Mouse (Mus musculus) erythroblast, adult 5-6 weeks (primary cell): ENCODE data around the gene Mum1. TPM values are rescaled to one million over a fixed set of nuclear protein-coding genes. Genes with fewer than 3 reads are reported as not detected.

ENCODE experiments used
- ATAC-seq: replicated peaks from 2 replicates; pipeline ENCODE4 v1.8.0; 2016; ENCODE audit warnings: moderate number of reproducible peaks, mild to moderate bottlenecking, moderate TSS enrichment, inconsistent platforms; ENCODE audit not compliant: poor library complexity, low FRiP score, severe bottlenecking
- total RNA-seq, 2 experiments: library from RNA; stranded (forward) in 1 of 2; stranded (reverse) in 1 of 2; fragments of 150-400 nt in 1 of 2; fragments of 200-764, 138-1000 nt in 1 of 2; gene quantifications; 2 replicates each; pipeline versions ENCODE4 v1.2.3 to v1.2.4; 2015 to 2017; ENCODE audit warnings: low replicate concordance in 2 of 2

The Mum1 gene
- total RNA-seq (2015; ENCODE audit: low replicate concordance) (1.3 and 4.4 TPM in 2 replicates), total RNA-seq (2017; ENCODE audit: low replicate concordance) (14.7 and 24.0 TPM in 2 replicates)

DNA sequence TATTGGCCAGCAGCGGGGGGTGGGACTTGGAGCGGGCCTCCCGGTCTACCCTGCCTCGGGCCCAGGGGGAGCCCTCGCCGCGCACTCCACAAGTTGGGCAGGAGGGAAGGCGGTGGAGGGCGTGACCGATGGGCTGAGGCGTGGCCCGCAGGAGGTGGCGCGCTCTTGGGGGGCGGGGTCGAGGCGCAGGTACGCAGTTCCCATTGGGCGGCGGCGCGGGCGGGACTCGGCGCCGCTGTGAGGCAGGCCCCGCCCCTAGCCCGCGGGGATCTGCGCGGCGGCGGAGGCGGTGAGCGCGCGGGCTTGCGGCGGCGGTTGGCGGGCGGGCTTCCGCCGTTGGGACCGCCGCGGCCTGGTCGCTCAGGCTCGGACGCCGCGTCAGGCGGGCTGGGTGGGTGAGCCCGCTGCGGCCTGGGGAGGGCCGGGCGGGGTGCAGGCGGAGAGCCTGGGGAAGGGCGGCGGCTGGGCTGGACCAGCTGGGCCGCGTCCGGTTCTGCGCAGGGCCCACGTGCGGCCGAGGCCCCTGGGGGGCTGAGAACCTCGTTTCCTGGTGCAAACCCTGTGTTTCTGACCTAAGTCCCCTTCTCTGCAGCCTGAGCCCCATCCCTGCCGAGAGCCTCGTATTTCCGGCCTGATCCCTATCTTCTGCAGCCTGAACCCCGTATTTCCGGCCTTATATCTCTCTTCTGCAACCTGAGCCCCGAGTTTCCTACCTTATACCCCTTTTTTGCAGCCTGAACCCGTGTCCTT lies at the start of gene Mum1:
Mum1 (plus strand) TSS at position 19 of the 750 bp plus-strand sequence.
- peak; percentile 93 for ATAC-seq

DNA sequence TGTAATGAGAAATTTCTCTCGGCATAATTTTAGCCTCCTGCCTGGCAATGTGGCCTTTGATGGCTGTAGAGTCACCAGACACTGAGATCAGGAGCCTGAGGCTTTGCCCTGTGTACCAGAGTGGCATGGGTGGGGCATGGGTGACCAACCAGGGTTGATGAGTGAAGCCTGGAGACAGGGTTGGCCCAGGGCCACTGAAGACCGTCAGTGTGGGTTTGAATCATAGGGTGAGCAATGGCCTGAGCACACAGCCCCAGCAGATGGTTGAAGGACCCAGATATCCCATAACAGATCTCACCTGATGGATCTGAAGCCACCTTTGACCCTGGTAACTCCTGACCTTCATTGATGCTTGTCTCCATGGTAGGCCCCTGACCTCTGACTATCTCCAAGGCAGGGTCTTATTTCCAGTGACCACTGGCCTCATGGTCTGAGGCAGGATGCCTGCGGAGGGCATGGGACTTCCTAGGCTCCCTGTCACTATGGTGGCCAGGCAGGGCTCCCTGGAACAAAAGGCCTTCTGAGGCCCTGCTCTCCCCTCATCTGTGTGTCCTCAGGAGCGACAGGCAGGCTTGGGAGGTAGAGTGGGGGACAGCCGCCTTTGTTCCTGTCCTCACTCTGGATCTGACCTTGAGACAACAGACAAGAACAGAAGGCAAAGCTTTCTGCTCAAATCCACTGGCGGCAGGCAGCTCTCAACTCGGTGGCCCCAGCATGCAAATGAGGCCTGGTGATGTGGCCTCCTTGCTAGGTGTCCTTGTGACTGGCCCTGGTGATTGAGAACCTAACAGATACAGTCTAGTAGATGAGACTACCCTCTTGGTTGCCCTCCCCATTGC lies 48.6 kb upstream of the Mum1 start:
- ATAC-seq, result no peak

DNA sequence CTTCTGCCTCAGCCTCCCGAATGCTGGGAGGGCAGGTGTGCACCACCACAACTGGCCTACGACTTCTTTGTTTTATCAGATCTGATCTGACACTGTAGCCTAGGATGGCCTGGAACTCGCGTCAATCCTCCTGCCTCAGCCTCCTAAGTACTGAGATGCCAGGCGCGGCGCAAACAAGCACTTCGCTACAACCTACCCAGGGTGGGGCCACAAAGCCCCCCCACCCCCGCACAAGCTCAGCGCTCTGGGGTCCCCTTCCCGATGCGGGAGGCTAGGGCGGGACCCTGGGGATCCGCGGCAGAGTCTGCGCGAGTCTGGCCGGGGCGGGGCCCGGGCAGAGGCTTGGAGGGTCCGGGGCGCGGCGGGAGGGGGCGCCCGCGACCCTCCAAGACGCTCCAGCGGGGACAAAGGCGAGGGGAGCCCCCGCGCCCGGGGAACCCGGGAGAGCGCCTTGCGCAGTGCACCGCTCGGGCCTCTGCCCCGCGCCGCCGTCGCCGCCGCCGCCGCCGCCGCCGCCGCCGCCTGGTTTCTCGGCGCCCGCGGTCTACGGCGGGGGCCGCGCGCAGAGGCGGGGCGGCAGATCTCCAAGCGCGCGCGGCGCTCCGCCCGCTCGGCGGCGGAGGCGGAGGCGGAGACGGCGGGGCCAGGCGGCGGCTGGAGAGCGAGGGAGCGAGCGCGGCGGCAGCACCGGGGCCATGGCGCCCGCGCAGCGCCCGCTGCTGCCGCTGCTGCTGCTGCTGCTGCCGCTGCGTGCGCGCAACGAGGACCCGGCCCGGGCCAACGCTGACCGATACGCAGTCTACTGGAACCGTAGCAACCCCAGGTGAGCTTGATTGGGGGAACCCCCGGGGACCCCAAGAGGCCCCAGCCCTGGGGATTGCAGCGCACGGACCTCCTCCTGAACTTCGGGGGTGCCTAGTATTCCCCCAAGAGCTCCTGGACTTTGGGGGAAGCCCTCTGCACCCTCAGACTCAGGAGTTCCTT lies 46.9 kb upstream of the Mum1 start, which contains the start of gene Efna2:
Efna2 (plus strand) TSS at position 415 of the 984 bp plus-strand sequence.
- ATAC-seq, result no peak

DNA sequence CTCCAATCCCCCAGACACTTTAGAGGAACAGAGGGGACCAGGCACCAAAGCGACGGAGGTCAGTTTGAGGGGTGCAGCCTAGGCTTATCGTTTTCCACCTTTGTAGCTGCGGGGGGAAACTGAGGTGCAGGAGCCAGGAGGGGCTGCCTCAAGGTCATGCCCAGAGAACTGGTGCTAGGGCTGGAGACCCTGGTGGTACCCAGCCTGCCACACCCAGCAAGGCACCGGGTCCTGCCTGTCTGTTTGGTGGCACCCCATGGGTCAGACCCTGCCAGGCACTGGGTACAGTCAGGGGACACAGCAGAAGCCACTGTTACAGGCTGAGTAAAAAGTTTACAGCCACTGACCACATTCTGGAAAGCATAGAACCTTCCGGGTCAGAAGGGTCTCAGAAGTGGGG lies 45.9 kb upstream of the Mum1 start:
- ATAC-seq, result no peak

DNA sequence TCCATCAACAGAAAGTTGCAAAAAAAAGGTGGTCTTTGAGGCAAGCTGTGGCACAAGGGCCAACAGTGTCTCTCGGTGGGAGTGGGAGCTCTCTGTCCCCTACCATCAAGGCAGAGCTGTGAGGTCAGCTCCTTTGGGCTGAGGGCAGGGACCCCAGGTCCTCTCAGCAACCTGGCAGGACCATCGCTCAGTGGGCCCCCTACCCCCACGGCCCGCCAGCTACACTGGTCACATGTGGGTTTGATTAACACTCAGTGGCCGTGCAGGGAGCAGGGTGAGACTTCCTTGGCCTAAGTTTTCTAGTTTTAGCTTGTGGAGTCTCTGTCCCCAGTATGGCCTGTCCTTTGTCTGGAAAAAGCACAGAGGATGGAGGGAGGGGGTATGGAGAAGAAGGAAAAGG lies 45.4 kb upstream of the Mum1 start:
- ATAC-seq, result no peak

DNA sequence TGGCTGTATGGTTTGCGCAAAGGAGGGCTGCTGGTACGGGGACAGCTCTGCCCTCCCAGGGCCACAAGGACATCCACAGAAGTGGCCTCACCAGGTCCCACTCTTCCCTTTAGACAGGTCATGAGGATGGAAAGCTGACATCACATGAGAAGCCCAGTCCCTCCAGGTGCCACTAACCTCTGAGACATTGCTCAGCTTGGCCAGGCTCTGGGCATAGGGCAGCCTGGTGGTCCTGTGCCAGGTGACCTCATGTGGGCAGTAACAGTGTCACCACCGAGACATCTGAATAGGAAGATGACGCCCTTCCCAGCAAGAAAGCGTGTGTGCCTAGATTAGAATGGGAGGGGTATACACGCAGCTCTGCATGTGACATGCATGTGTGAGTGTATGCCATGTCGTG lies 43.7 kb upstream of the Mum1 start:
- no peak for ATAC-seq

DNA sequence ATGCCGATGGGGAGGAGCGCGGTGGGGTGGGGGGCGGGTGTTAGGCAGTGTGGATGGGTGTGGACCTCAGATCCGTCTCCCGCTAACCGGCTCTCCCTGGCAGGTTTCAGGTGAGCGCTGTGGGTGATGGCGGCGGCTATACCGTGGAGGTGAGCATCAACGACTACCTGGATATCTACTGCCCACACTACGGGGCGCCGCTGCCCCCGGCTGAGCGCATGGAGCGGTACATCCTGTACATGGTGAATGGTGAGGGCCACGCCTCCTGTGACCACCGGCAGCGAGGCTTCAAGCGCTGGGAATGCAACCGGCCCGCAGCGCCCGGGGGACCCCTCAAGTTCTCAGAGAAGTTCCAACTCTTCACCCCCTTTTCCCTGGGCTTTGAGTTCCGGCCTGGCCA lies 39.6 kb upstream of the Mum1 start:
- no peak for ATAC-seq

DNA sequence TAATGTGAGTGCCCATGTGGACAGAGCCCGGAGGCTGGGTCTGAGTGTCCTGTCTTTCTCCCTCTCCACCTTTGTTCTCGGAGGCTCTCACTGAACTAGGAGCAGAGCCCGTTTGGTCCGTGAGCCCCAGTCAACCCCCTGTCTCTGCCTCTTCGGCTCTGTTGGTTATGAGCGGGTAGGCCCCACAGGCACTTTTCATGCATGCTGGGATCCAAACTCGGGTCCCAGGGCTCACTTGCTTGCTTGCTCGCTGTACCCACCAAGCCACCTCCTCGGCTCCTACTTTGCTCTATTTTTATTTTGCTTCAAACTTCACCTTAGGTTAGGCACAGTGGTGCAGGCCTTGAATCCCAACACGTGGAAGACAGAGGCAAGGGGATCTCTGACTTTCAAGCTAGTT lies 38.5 kb upstream of the Mum1 start:
- ATAC-seq, result no peak

DNA sequence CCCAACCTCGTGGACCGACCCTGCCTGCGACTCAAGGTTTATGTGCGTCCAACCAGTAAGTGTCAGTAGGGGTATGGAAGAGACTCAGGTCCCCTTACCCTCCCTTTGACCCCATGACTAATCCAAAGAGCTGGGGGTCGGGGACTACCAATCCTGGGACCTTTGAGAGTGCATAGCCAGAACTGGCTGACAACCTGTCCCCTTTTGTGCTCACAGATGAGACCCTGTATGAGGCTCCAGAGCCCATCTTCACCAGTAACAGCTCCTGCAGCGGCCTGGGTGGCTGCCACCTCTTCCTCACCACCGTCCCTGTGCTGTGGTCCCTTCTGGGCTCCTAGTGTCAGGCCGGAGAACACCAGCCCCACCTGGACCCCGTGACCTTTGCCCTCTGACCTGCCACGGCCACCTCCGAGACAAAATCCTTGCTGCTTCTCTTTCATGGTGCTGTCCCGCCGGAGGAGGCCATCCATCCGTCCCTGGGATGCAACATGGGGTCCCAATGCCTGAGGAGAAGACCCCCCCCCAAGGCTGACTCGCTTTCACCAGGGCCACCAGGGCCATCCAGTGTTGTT lies 37.7 kb upstream of the Mum1 start:
- ATAC-seq, result no peak

DNA sequence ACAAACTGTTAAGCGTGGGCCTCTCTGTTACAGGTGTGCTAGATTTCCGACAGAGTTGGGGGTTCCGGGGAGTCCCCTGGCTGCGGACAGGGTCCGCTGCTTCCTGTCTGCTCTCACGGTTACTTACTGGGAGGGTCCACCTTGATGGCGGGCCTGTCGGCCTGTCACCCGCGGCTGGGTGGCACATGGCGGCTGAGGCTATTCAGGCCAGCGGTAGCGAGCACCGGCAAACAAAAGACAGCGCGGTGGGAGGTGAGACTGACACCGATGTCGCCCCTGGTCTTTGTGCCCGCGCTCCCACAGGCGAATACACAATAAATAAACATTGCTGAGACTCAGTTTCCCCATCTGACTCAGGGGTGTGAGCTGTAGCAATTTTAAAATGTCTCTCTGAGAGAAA lies 36.2 kb upstream of the Mum1 start:
- ATAC-seq, result no peak

DNA sequence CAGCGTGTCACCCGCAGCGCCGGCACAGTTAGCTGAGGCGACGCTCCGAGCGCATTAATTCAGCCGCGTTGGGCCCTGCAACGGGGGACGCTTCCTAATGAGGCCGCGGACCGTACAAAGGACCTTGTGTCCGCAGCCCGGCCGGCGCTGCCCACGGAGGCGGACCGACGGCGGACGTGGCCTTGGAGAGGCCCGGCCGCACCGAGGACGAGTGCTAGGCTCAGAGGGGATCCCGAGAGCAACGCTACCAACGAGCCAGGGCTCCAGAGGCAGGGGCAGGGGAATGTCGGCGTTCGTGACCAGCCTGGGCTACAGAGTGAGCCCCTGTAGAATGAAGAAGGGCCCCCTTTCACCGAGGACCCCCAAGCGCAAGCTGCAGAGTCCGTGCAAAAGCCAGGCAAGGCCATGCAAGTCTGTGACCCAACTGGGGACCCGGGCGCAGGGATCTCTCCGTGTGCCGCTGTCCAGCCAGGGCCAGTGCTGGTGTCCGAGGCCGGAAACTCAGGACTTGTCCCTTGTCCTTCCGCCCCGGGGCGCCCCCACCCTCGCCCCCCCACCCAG lies 35.7 kb upstream of the Mum1 start:
- ATAC-seq, result no peak

DNA sequence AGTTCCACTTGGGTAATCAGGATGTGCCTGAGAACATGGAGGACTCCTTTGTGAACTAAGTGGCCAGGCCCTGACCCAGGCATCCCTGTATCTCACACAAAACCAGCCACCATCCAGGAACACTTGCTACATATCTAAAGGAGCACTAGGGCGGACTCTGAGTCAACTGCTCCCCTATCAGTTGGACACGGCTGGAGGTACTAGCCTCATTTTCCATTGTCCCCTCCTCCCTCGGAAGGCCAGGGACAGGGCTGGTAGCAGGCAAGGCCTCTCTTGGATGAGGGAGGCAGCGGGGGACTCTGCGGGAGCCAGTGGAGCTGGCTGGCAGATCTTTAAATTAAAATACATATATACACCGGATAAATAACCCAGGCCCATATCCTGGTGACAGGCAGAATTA lies 32.3 kb upstream of the Mum1 start:
- ATAC-seq, result no peak

DNA sequence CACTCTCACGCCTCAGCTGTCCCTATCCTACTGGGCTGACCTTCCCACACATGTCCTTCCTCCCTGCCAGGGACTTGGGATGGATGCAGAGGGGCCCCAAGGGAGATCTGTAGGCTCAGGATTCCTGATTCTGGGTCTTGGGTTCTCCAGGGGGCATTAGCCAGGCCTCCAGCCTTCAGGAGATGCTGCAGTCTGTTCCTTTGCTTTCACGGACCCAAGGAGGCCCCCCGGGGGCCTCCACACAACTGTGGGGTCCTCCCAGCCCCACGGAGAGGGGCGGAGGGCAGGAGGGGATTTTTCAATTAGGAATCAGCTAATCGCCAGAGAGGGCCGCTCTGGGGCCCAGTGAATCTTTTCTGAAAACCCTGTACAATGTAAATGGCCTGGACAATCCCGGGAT lies 31.8 kb upstream of the Mum1 start:
- ATAC-seq, result no peak

DNA sequence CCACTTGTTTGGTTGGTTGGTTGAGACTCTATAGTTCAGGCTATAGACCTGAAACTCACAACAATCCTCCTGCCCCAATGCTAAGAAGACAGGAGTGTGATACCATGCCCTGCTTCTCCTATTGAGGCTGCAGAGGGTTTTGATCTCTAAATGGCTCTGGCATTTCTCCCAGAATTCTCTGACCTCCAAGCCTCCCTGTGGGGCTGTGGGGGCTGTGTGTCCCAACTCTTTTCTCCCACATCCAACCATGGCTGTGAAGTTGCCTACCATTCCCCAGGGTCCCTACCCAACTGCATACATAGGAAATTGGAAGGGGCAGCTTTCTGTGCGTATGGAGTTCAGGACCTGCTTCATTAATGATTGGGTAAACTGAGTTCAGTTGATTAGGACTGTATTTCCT lies 30.1 kb upstream of the Mum1 start:
- ATAC-seq, result no peak

DNA sequence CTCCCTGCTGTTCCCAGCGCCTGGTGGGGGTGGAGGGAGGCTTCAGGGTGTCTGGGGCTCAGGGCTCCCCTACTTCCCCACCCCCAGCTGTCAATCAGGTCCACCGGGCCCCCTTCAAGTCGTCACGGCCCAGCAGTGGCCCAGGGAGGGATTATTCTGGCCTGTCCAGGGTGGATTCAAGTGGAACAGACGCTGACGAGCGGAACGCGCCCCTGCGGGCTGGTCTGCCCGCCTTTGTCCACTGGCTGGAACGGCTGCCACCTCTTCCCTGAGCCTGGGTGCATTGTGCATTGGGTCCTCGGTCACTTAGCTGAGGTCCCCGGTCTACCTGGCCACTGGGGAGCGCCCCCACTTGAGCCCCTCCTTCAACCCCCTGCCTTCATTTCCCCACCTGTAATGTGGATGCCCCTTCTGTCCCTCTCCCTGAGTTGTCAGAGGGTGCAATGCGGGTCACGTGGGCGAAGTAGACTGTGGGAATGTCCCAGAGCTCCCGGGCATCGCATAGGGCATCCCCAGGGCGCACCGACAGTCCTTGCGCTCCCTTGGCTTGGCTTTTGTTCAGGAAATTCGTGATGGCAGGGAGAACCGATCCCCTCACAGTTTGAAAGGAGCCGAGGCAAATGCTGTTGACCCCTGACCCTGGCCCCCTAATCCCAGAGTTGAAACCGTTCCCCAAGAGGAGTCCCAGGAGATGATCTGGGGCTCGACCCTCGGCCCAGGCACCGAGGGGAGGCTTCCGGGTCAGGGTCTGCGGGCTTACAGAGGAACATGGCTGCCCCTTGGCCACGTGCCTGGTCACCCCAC lies 29.3 kb upstream of the Mum1 start:
- no peak for ATAC-seq

DNA sequence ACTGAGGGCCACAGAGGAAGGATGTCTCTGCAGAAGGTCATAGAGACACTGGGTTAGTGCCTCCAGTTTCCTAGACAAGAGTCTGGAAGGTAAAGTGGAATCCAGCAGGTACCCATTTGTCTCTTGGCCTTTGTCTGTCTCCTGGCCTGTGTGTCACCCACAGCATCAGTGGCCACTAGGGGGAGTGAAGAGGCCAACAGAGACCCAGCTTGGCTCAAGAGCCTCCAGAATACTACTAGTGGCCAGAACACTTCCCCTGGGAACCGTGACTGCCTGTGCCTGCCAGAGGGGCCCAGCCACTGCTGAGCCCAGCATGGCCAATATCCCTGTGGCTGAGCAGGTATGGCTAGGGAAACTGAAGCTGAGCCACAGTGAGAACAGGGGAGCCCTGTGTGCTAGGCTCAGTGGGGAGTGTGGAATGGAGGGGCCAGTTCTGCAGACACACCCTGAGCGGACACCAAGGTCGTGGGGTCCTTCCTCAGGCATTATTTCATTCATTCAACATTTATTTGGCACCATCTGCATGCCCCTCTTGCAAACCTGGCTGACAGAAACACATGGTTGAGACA lies 26.7 kb upstream of the Mum1 start:
- ATAC-seq, result peak; percentile 90

DNA sequence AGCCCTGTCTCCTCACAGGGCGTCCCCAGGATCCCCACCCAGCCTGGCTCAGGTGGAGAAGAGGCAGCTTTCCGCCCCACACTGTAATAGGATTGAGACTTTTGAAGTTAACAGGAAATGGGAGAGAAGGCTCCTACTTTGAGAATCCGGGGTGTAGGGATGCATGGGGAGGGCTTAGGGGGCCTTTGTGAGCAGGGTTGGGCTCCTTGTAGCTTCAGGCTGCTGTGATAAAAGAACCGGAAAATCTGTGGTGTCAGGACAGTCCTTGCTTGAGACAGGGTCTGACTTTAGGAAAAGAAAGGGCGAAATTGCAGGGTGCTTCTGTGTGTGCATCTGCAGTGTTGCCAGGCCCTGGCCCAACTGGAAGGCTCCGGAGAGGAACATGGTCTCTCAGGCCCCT lies 25.7 kb upstream of the Mum1 start:
- ATAC-seq, result no peak

DNA sequence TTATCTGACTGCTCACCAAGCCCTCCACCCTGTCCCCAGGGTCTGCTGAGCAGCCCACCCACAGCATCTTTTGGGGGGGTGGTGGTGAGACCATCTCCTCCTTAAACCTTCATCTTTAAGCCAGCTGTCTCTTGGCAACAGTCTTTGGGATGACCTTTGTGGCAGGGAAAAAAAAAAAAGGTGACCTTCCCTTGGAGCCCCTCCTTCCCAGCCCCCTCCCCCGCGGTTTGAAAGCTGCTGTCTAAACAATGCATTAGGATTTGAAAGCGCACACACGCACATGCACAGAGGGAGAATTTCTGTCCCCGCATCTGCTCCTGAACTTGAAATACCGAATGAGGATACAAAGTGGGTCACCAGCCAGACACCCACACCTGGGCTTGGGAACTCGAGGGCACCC lies 22.2 kb upstream of the Mum1 start:
- no peak for ATAC-seq
